In the genomic region with DNA sequence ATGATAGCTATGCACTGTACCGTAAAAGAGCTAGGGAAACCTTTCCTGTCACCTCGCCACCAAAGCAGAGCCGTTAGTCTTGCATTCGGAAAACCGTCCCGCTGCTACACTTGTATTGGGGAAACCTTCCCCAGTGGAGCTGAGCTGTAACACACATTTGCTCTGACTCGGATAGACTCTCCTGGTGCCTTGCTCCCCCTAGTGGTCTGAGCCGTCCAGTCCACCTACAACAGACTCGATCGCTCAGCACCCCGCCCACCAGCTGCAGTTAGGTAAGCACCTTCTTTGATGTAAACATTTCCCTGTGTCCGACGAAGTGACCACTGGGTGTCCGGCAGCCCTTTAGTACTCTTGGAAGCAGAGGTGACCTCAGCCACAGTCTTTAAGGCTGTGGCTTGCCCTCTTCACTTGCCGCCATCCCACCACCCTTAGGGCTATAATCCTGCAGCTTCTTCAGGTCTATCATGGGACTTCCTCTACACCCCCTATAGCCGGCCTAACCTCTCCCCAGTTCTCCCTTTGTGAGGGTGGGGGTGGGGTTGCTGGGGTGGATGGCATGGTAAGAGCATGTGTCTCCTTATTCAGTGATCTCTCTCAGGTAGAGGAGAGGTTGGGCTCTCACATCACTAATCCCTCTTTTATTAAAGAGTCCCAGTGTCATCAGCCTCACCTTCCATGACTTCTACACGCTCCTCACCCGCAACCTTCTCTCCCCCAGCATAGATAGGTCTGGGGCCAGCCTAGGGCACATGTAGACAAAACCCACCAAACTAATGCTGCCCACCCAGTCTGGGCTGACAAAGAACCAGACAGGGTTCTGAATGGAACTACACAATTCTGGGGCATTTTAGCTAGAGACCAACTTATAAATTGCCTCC, we compare ENCODE assay signal across 8 mouse cellular contexts. TPM values are rescaled to one million over a fixed set of nuclear protein-coding genes. Genes with fewer than 3 reads are reported as not detected.
DNase-seq lines count a peak whose midpoint lies in the region.

No protein-coding gene starts in this region.

- peak overlapping the region; percentile 86 for H3K4me3 ChIP-seq in megakaryocyte, embryonic 14.5 days (replicated peaks)

- H3K36me3 ChIP-seq in megakaryocyte, embryonic 14.5 days (replicated peaks; ENCODE audit: low read length), result no peaks in the 10 kb centered on the region

- peaks cover 18% of the 10 kb centered on the region for H3K27me3 ChIP-seq in megakaryocyte, embryonic 14.5 days (replicated peaks)

- peaks cover 22% of the 10 kb centered on the region for H3K9me3 ChIP-seq in megakaryocyte, embryonic 14.5 days

- DNase-seq in adipocyte (ENCODE audit: low spot score), result peak; percentile 89
- DNase-seq in embryo, embryonic 10 days (ENCODE audit: low spot score), result peak; percentile 94
- DNase-seq in gastrocnemius, postnatal 10 days, result peak; percentile 74
- DNase-seq in induced T-regulatory cell, adult 2 months (ENCODE audit: low read depth), result peak; percentile 91
- DNase-seq in left cerebral cortex, adult 8-10 months (ENCODE audit: low spot score in 2 of 2), result peak; percentile 43 to 59
- DNase-seq in right cerebral cortex, postnatal 10 days (ENCODE audit: low spot score in 2 of 2), result peak; percentile 78 to 84
- peak; percentile 57 to 68 for DNase-seq in urinary bladder, postnatal 36 days (ENCODE audit: low spot score in 2 of 2)

- peaks cover 12% of the 10 kb centered on the region for H3K4me1 ChIP-seq in megakaryocyte, embryonic 14.5 days

RNA-seq across cellular contexts. Expression of a gene that starts 11.5 kb away (rescaled TPM):
- not detected for total RNA-seq in gastrocnemius, postnatal 10 days (2021)
- not detected for total RNA-seq in left cerebral cortex, adult 8-10 months (2022)
- not detected in 2 replicates for polyA plus RNA-seq in megakaryocyte, embryonic 14.5 days (2012; ENCODE audit: insufficient read depth, low replicate concordance)

RNA-seq across cellular contexts. Expression of a gene that starts 24.0 kb away (rescaled TPM):
- 1 to 10 TPM in 1 of 2 experiments, under 1 TPM in 1; 0.68 to 1.9 TPM for total RNA-seq in gastrocnemius, postnatal 10 days (2021)
- total RNA-seq in left cerebral cortex, adult 8-10 months (2022), result 100 to 1,000 TPM; 200 to 222 (median 215) TPM
- polyA plus RNA-seq in megakaryocyte, embryonic 14.5 days (2012; ENCODE audit: insufficient read depth, low replicate concordance), result 0.19 and 0.46 TPM in 2 replicates

RNA-seq across cellular contexts. Expression of a gene that starts 43.0 kb away (rescaled TPM):
- 10 to 100 TPM; 49.0 to 63.7 TPM for total RNA-seq in gastrocnemius, postnatal 10 days (2021)
- 10 to 100 TPM; 56.1 to 65.9 (median 61.6) TPM for total RNA-seq in left cerebral cortex, adult 8-10 months (2022)
- 2.6 and 22.9 TPM in 2 replicates for polyA plus RNA-seq in megakaryocyte, embryonic 14.5 days (2012; ENCODE audit: insufficient read depth, low replicate concordance)

Comparison
In these comparisons a context has a peak if more than half of its experiments do, and no peak if none do; other contexts are left out.
1. Peak in every context shown above with its lines: DNase-seq and H3K4me3 ChIP-seq.
2. RNA of a gene that starts 24.0 kb away (total RNA-seq): 200 to 222 TPM in left cerebral cortex, adult 8-10 months; 0.68 to 1.9 TPM in gastrocnemius, postnatal 10 days; every median in the first group is over 10 times any median in the second.